Mouse (Mus musculus) forebrain, embryonic 11.5 days (tissue): ENCODE results near the gene Oaz1. TPM values are rescaled to one million over a fixed set of nuclear protein-coding genes. Genes with fewer than 3 reads are reported as not detected.

Experiments used
- ATAC-seq: fragments of 200-750 bp; cut with Nextera tagmentation; replicated peaks from 2 replicates; pipeline ENCODE4 v1.8.0; 2017; ENCODE audit warnings: moderate TSS enrichment; ENCODE audit not compliant: low FRiP score
- DNase-seq: peaks from one replicate; pipeline ENCODE4 v3.0.0-alpha.2; 2017; ENCODE audit warnings: low spot score
- H3K27ac ChIP-seq: fragments of 300-500 bp; sonication (generic); 2 replicates; pipeline ENCODE4 v1.5.1; 2014; ENCODE audit warnings: low read depth, low read length
- H3K27me3 ChIP-seq: fragments of 300-500 bp; sonication (generic); 2 replicates; pipeline ENCODE4 v1.6.1; 2014; ENCODE audit warnings: mild to moderate bottlenecking, low read length, mixed read lengths; ENCODE audit not compliant: control insufficient read depth, insufficient read depth
- H3K36me3 ChIP-seq: fragments of 300-500 bp; sonication (generic); 2 replicates; pipeline ENCODE4 v1.6.1; 2014; ENCODE audit warnings: mild to moderate bottlenecking, low read length, moderate library complexity, mixed read lengths; ENCODE audit not compliant: control insufficient read depth, insufficient read depth
- H3K4me1 ChIP-seq: fragments of 300-500 bp; sonication (generic); replicated peaks from 2 replicates; pipeline ENCODE4 v1.6.1; 2014; ENCODE audit warnings: low read length, mixed read lengths; ENCODE audit not compliant: control insufficient read depth, insufficient read depth
- H3K4me2 ChIP-seq: fragments of 300-500 bp; sonication (generic); 2 replicates; pipeline ENCODE4 v1.6.1; 2014; ENCODE audit warnings: low read depth, mild to moderate bottlenecking, low read length, moderate library complexity, mixed read lengths; ENCODE audit not compliant: severe bottlenecking
- H3K4me3 ChIP-seq: fragments of 300-500 bp; sonication (generic); 2 replicates; pipeline ENCODE4 v1.5.1; 2014; ENCODE audit warnings: low read depth, low read length
- H3K9ac ChIP-seq: fragments of 300-500 bp; sonication (generic); 2 replicates; pipeline ENCODE4 v1.6.1; 2014; ENCODE audit warnings: low read length
- H3K9me3 ChIP-seq: fragments of 300-500 bp; sonication (generic); 2 replicates; pipeline ENCODE4 v1.6.1; 2016; ENCODE audit warnings: low read length, mixed read lengths; ENCODE audit not compliant: control insufficient read depth
- WGBS: fragments of 180-500 bp; shearing (Covaris S2); extraction: QIAGEN DNeasy Blood & Tissue Kit; methylation state at CpG from one replicate; pipeline ENCODE4 v1.1.7; 2014; 5-methylcytosine and 5-hydroxymethylcytosine counted together
- polyA plus RNA-seq: library from polyadenylated mRNA; unstranded; fragments of >200 nt; fragmentation: Nextera tagmentation; extraction: Ambion mirVana; gene quantifications from 2 replicates; pipeline ENCODE4 v1.2.1, GENCODE M21; 2014

Gene Oaz1
- polyA plus RNA-seq, 1 experiment from 2014 or later: 1,775 TPM

DNA sequence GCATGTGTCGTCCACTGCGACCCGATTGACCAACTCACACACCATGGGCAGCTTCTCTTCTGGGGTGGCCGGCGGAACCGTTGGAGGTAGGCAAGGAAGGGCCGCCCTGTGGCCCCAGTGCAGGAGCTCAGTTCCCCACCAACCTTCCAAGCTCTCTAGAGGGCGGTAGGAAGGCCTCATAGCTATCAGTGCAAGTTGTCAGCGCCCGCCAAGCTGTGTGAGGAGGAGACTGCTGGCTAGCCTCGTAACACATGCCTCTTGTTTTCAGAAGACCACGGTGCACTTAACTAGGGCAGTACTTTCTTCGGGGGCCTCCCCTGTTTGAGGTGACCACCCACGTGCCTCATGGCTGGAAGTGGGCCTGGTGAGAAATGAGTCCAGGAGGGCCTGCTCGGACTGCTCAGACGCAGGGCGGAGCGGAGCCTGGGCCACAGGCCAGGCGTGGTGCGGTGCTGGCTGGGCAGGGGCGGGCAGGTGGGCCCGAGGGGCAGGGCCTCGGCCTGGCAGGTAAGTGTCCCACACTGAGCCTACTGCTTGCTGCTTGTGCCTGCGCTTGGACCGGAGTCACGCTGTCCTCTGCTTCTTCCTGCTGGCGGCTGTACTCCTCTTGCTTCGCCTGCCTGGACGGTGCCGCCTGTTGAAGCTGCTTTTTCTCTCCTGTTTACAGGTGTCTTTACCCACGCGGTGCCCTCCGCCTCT is 34.8 kb upstream of the Oaz1 start:
- DNase-seq (no peak), ATAC-seq (no peak)
- 84% methylated on average over 33 of the region's 33 CpGs for WGBS
- H3K9me3 ChIP-seq: no peaks in the 10 kb centered on the region
- no peak overlapping the region for H3K4me3 ChIP-seq
- H3K36me3 ChIP-seq: peaks cover 39% of the 10 kb centered on the region
- no peak overlapping the region for H3K27ac ChIP-seq
- no peak overlapping the region for H3K9ac ChIP-seq
- H3K27me3 ChIP-seq: no peaks in the 10 kb centered on the region
- peaks cover 2% of the 10 kb centered on the region; the same call in 1 of the 2 replicates for H3K4me1 ChIP-seq
- no peak overlapping the region for H3K4me2 ChIP-seq

DNA sequence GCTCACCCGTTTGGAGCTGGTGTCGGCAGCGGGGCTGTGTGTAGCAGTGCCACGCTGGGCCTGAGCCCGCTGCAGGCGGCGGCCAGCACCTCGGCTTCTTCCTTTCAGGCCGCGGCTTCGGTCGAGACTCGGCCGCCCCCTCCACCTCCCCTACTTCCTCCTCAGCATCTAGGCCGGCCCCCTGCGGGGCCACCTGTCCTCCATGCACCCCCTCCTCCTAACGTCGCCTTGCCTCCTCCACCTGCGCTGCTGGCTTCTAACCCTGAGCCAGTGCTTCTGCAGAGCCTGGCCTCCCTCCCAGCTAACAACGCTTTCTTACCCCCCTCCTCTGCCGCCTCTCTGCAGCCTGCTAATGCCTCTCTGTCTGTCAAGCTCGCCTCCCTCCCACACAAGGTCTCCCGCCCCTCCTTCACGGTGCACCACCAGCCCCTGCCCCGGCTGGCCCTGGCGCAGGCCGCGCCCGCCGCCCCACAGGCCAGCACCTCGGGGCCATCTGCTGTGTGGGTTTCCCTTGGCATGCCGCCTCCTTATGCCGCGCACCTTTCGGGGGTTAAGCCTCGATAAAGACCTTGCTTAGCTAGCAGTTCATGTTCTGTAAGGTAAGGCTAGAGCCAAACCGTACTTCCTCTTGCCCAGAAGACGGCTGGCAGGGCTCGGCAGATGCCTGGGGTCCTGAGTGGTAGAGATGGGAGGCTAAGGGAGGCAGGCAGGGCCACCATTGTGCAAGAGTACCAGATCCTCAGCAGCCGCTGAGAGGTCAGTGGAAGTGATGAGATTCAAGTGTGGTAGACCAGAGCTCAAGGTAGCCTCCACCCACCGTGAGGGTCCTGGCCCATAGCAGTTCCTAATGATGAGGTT is 34.1 kb upstream of the Oaz1 start:
- DNase-seq: no peak
- WGBS: 75% methylated on average over 41 of the region's 41 CpGs
- no peak for ATAC-seq
- Histone ChIP-seq H3K9me3 (no peaks in the 10 kb centered on the region), H3K36me3 (peaks cover 39% of the 10 kb centered on the region), H3K27me3 (no peaks in the 10 kb centered on the region), H3K27ac (no peak overlapping the region), H3K4me1 (peaks cover 9% of the 10 kb centered on the region; the same call in 1 of the 2 replicates), H3K9ac (no peak overlapping the region), H3K4me3 (no peak overlapping the region), H3K4me2 (no peak overlapping the region)

DNA sequence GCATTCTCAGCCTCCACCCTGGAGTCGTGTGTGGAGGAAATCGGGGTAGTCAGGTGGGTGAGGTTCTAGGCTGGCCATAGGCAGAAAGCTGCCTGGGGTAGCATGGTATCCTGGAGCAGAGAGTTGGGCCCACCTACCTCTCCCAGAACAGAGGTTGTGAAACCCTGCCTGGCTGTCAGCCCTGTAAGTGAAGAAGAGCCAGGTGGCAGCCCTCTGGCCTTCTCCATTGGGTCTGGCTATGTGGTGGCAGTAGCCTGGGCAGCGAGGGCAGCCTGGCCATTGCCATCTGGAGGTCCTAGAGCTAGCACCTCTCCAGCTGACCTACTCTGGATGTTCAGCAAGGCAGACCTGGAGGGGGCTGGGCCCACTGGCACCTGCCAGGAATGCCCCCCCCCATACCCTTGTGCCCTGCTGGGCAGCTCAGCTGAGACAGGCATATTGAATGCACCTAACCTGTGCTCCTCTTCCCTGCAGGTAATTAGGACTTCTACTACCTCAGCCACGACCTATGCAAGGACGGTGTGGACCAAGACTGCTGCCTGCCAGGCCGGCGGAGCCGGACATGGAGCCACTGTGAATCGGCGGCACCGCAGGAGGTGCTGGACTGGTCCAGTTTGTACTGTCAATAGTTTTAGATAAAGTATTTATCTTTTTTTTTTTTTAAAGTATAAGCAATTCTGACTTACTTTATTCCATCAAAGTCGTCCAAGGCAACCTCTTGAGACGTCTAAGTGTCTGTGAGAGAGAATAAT is 33.2 kb upstream of the Oaz1 start:
- WGBS: 92% methylated on average over 13 of the region's 13 CpGs
- Histone ChIP-seq H3K27ac (no peak overlapping the region), H3K27me3 (no peaks in the 10 kb centered on the region), H3K36me3 (peaks cover 38% of the 10 kb centered on the region), H3K9ac (no peak overlapping the region), H3K9me3 (no peaks in the 10 kb centered on the region), H3K4me2 (no peak overlapping the region), H3K4me1 (peaks cover 9% of the 10 kb centered on the region; the same call in 1 of the 2 replicates), H3K4me3 (no peak overlapping the region)
- no peak for DNase-seq
- ATAC-seq: no peak

DNA sequence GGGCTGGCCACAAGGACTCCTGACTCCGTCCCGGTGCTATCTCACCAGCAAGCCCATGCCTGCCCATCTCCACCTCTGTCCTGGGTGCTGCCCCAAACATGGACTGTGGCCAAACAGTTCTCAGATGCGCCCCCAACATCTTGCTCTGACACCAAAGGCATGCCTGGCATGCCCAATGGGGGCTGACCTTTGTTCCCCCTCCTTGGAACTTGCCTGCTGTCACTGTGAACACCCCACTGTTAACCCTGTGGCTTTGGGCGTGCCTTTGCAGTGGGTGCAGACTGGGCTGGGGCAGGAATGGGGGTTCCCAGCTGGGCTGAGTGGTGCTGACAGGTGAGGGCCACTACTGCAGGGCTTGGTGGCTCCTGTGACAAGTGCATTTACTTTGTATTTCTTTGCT is 32.7 kb upstream of the Oaz1 start:
- Histone ChIP-seq H3K4me2 (no peak overlapping the region), H3K27me3 (no peaks in the 10 kb centered on the region), H3K9me3 (no peaks in the 10 kb centered on the region), H3K36me3 (peaks cover 33% of the 10 kb centered on the region), H3K9ac (no peak overlapping the region), H3K27ac (no peak overlapping the region), H3K4me3 (no peak overlapping the region), H3K4me1 (peaks cover 9% of the 10 kb centered on the region; the same call in 1 of the 2 replicates)
- DNase-seq (no peak), ATAC-seq (no peak)
- WGBS: 90% methylated on average over 4 of the region's 4 CpGs

DNA sequence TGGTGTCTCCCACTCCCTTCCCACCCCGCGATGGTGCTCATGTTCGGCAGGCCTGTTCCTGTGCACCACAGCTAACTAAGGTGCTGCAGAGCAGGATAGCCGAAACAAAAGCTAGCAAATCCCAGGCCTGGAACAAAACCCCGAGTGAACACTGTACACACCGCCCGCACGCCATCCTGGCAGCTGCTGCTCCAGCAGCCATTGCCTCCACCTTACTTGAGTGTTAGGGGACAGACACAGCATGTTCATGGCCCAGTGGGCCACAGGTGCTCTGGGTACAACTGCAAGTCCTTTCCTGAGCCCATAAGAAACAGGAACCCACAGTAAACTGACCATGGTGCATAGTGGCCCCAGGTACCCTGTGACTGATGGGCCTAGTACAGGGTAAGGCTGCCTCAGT is 31.7 kb upstream of the Oaz1 start:
- 87% methylated on average over 8 of the region's 8 CpGs for WGBS
- DNase-seq (no peak), ATAC-seq (no peak)
- H3K27ac ChIP-seq: no peak overlapping the region
- peaks cover 25% of the 10 kb centered on the region for H3K36me3 ChIP-seq
- H3K4me3 ChIP-seq: no peak overlapping the region
- H3K9me3 ChIP-seq: no peaks in the 10 kb centered on the region
- no peak overlapping the region for H3K9ac ChIP-seq
- no peaks in the 10 kb centered on the region for H3K27me3 ChIP-seq
- peaks cover 13% of the 10 kb centered on the region; the same call in 1 of the 2 replicates for H3K4me1 ChIP-seq
- no peak overlapping the region for H3K4me2 ChIP-seq

DNA sequence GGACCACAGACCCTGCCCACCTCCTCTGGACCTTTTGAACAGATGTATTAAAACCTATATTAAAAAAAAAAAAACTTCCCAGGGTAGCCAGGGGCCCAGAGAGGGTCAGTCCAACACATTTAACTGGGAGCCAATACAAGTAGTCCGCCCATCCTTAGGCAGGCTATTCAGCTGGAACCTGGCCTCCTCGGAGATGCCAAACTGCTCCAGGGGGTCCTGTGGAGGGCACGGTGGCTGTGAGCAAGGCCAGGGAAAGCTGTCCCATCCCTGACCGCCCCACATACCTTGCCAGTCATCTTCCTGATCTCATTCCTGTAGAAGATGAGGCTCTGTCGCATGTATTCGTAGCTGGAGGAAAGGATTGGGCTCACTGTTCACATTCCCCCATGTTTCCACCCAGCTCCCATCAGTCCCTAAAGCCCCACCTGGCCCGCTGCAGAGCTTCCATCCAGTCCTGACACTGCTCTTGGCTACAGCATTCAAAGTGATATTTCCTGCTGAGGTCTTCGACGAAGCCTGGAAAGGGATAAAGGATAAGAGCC is 30.1 kb upstream of the Oaz1 start:
- peaks cover 17% of the 10 kb centered on the region; the same call in 1 of the 2 replicates for H3K4me1 ChIP-seq
- ATAC-seq (no peak), DNase-seq (no peak)
- peak overlapping the region; percentile 93; the same call in 1 of the 2 replicates for H3K4me3 ChIP-seq
- 85% methylated on average over 9 of the region's 9 CpGs for WGBS
- H3K9ac ChIP-seq: no peak overlapping the region
- H3K36me3 ChIP-seq: peaks cover 16% of the 10 kb centered on the region; the same call in 1 of the 2 replicates
- H3K4me2 ChIP-seq: peak overlapping the region; percentile 96; the same call in 1 of the 2 replicates
- H3K9me3 ChIP-seq: no peaks in the 10 kb centered on the region
- H3K27ac ChIP-seq: no peak overlapping the region
- H3K27me3 ChIP-seq: no peaks in the 10 kb centered on the region

DNA sequence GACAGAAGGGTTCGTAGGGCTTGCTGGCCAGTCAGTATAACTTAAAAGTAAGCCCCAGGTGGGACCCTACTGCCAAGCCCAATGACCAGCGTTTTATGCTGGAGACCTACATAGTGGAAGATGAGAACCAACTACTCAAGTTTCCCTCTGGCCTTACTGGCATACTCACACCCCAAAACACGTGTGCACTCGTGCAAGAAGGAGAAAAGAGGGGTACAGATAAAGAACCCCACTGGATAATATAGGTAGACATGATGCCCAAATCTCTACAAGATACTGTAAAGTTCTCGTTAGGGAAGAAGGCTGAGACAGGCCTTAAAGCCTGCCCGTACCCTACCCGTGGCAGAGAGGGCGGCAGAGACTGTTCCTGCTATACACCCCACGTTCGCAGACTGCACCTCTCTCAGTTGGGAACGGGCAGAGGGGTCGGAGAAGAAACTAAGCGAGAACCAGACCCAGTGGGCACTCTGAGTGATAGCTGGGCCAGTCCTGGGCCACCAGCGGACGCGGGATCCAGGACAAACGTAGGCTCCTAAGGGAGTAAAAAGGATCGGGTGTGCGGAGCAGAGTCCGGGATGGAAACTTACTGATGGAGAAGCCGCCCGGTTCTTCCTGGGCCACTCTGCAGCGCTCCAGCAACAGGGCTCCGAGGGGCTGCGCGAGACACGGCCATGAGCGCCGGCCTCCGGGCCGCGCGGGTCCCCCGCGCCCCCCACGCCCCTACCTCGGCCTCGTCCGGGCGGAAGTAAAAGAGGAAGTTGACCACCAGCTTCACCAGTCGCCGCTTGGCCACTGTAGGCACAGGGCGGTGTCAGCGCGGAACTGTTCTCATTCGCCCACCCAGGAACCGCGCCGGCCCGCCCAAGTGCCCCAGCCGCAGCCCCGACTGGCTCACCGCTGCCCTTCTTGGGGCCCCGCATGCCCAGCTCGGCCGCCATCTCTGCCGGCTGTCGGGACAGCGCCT is 29.0 kb upstream of the Oaz1 start:
- Histone ChIP-seq H3K9ac (peak overlapping the region; percentile 97), H3K4me3 (peak overlapping the region; percentile 93), H3K4me1 (peaks cover 17% of the 10 kb centered on the region; the same call in 1 of the 2 replicates), H3K9me3 (no peaks in the 10 kb centered on the region), H3K27me3 (no peaks in the 10 kb centered on the region), H3K4me2 (peak overlapping the region; percentile 96), H3K27ac (peak overlapping the region; percentile 96), H3K36me3 (peaks cover 13% of the 10 kb centered on the region; the same call in 1 of the 2 replicates)
- ATAC-seq: peak; percentile 74
- no peak for DNase-seq
- WGBS: 4% methylated on average over 58 of the region's 59 CpGs
